Mouse (Mus musculus): ENCODE measurements at regions not wholly inside any gene's neighbourhood (a gene's known extent, or its start where the extent isn't known, plus 50 kb on each side); places are given as distances from the start of the nearest gene placed in this dataset.

DNA sequence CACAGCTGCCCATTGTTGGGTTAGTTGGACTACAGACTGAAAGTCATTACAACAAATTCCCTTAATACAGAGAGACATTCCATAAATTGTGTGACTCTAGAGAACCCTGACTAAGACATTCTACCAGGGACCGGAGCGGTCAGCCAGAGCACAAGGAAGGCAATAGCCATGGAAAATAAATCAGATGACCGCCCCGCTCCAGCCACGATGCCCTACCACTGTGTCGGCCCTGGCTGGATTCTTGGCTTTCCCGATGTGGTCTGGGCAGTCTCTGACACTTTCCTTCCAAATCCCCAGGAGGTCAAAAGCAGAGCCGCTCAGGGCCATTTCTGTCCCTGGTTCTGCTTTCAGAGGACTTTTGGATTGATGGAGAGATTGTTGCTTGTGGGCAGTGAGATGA, 57.8 kb downstream of the Lsm3 start:
- no peak for DNase-seq (ENCODE audit: low read depth, low spot score)

- DNase-seq (ENCODE audit: low read depth, low spot score): no peak
These were observed 58.7 kb downstream of the Lsm3 start for GRCm38 (mm10) chr6:91574414-91574813.

GRCm38 (mm10) chr6:91575662-91576364, 60.1 kb downstream of the Lsm3 start:
- DNase-seq (ENCODE audit: low read depth, low spot score): peak; percentile 50

- peak; percentile 58 for DNase-seq (ENCODE audit: low read depth, low spot score)
These were observed 61.2 kb downstream of the Lsm3 start for GRCm38 (mm10) chr6:91576906-91577305.

GRCm38 (mm10) chr6:91579666-91580065, 63.9 kb downstream of the Lsm3 start:
- no peak for DNase-seq (ENCODE audit: low read depth, low spot score)

- no peak for DNase-seq (ENCODE audit: low read depth, low spot score)
These were observed 64.9 kb downstream of the Lsm3 start for GRCm38 (mm10) chr6:91580607-91581006.

GRCm38 (mm10) chr6:91582338-91582737, 66.6 kb downstream of the Lsm3 start:
- no peak for DNase-seq (ENCODE audit: low read depth, low spot score)

- DNase-seq (ENCODE audit: low read depth, low spot score): no peak
These were observed 67.6 kb downstream of the Lsm3 start for GRCm38 (mm10) chr6:91583346-91583745.

DNA sequence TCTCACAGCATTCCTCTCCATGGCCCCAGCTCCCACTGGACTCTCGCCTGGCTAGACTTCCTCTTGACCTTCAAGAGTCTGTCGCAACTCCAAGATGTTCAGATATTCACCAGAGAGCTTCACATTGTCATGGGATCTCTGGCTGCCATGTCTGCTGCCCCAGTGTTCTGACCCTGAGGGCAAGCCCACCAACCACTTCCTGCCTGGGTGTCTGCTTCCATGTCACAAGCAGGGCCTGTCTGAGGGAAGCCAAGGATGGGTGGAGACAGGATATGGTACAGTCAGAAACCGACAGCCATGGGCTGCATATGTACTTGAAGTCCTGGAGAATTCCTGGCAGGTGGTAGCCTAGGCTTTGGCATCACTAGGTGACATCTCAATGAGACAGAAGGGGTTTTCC, 69.8 kb downstream of the Lsm3 start:
- DNase-seq (ENCODE audit: low read depth, low spot score): no peak

GRCm38 (mm10) chr6:91589181-91589580, 73.5 kb downstream of the Lsm3 start:
- DNase-seq (ENCODE audit: low read depth, low spot score): no peak

DNA sequence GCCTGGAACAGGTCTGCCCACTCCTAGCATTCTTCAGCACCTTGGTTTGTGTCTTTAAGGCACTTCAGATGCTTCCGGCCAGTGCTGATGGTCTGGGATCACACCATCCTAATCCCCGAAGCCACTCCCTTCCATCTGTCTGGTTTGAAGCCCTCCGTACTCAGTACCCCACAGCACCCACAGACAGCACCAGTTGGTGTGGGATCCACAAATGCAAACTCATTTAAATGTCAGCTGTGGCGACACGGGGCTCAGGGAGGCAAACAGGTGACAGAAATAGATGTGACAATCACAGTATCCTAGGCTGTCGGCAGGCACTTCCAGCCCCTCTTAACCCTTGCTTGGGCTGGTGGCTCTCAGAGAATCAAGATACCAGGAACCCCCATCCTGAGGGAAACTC, 74.7 kb downstream of the Lsm3 start:
- DNase-seq (ENCODE audit: low read depth, low spot score): no peak

GRCm38 (mm10) chr6:91590806-91591571, 75.3 kb downstream of the Lsm3 start:
- DNase-seq (ENCODE audit: low read depth, low spot score): no peak

GRCm38 (mm10) chr6:91592651-91593050, 76.9 kb downstream of the Lsm3 start:
- no peak for DNase-seq (ENCODE audit: low read depth, low spot score)

- no peak for DNase-seq (ENCODE audit: low read depth, low spot score)
These were observed 83.2 kb downstream of the Lsm3 start for GRCm38 (mm10) chr6:91598942-91599341.

- DNase-seq (ENCODE audit: low read depth, low spot score): no peak
These were observed 83.7 kb upstream of the Slc6a6 start for GRCm38 (mm10) chr6:91600116-91600515.

DNA sequence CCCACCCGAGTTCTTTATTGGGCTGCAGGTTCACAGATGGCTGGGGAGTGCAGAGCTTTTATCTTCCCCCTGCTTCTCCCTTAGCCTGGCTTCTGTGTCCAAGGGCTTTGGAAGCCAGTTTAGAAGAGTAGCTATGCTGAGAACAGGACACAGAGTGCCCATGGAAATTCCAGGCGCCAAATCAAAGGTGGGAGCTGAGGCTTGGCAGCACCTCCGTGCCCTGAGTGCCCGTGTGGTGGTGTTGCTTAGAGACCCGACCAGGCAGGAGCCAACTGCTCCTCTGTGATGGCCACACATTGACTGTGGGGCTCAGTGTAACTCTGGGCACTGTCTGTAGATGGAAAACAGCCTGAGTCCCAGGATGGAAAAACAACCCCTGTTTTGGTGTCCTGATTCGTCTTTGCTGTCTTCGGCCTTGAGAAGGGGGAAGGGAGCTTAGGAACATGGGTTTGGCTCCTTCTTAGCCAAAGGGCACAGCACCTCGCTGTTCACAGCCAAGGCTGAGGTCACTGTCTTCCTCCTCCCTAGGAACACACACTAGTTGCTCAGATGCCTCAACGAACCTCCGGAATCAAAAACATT, 77.1 kb upstream of the Slc6a6 start:
- DNase-seq (ENCODE audit: low read depth, low spot score): no peak

DNA sequence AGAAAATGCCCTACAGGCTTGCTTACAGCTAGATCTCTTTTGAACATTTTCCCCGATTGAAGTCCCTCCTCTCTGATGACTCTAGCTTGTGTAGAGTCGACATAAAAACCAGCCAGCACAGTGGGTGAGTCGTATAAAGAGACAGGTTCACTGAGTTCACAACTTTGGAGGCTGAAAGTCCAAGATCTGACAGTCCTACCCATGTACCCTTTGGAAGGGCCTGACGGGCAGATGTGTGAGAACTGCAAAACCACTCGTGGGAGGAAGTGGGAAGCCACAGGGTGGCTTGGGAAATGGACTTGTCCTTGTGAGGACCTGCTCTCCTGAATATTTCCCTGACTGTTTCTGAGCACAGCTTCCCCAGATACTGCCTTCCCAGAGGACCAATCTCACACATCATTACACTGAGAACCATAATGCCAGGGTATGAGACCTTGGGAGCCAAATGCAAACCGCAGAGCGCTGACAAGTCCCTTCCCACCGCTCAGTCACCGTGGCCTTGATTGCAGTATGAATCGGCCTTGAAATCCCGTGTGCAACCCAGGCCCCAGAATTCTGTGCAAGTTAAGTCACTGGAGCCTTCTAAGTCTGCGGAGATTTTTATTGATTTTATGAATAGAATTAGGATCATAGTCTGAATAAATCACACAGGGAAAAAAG, 76.1 kb upstream of the Slc6a6 start:
- DNase-seq (ENCODE audit: low read depth, low spot score): no peak

DNA sequence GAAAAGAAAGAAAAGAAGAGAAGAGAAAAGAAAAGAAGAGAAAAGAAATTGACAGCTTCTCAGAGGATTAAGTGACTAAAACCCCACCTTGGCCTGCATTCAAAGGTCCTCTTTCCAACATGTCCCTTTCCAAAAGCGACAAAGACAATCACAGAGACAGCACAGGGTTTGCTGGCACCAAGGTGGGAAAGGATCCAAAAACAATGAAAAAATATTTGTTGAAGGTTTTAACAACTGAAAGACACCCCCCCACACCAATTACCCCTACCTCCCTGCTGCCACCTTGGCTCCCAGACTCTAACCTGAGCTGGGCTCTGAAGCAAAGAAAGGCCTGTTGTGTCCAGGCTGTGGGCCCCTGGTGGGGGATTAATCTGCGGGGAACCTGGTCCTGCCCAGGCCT, 74.2 kb upstream of the Slc6a6 start:
- no peak for DNase-seq (ENCODE audit: low read depth, low spot score)

GRCm38 (mm10) chr6:91615022-91615421, 68.8 kb upstream of the Slc6a6 start:
- DNase-seq (ENCODE audit: low read depth, low spot score): no peak

GRCm38 (mm10) chr6:91616541-91616940, 67.3 kb upstream of the Slc6a6 start:
- DNase-seq (ENCODE audit: low read depth, low spot score): no peak

GRCm38 (mm10) chr6:91617031-91617596, 66.7 kb upstream of the Slc6a6 start:
- peak; percentile 79 for DNase-seq (ENCODE audit: low read depth, low spot score)

DNA sequence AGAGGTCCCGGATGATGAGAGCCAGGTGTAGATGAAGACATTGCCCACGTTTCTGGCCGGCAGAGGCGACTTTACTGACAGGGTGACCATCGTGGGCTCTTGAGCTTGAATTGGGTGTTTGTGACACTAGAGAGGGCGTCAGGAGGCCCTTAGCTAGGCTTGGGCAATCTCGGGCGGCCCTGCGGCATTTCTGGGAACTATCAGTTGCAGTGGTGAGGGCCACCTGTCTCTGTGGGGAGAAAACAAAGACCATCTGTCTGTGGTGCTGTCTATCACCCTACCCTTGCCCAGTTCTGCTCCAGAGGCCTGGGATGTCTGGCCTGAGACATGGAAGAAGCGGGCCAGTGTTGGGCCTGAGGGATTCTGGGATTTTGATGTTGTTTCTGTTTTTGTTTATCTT, 66.2 kb upstream of the Slc6a6 start:
- DNase-seq (ENCODE audit: low read depth, low spot score): no peak

Measured in telencephalon, adult 2 months (tissue).